Mouse (Mus musculus): ENCODE data around the gene Ddx50. TPM values are rescaled to one million over a fixed set of nuclear protein-coding genes. Genes with fewer than 3 reads are reported as not detected.
"Not testable (repeated sequence)": the region's sequence is repeated elsewhere in the genome, so short reads cannot be mapped to it uniquely, and the experiment has no call there.

Ddx50 gene
- total RNA-seq, 4 experiments from 2014 or later, result 110 to 134 (median 120) TPM

GRCm38 (mm10) chr10:62601053-62601791 lies 49.8 kb downstream of the Ddx50 start:
- no peak for DNase-seq

- DNase-seq, result no peak
These were observed 51.0 kb downstream of the Ddx50 start for GRCm38 (mm10) chr10:62600056-62600455.

GRCm38 (mm10) chr10:62599311-62599710 lies 51.7 kb downstream of the Ddx50 start:
- DNase-seq, result not testable (repeated sequence)

GRCm38 (mm10) chr10:62592496-62592895 lies 58.5 kb downstream of the Ddx50 start:
- DNase-seq, result no peak

- DNase-seq, result peak; percentile 82
These were observed 60.8 kb downstream of the Ddx50 start for GRCm38 (mm10) chr10:62590200-62590599.

GRCm38 (mm10) chr10:62588616-62589015 lies 62.4 kb downstream of the Ddx50 start:
- no peak for DNase-seq

GRCm38 (mm10) chr10:62583245-62583644 lies 67.8 kb downstream of the Ddx50 start:
- no peak for DNase-seq

GRCm38 (mm10) chr10:62582701-62583100 lies 68.3 kb downstream of the Ddx50 start:
- DNase-seq, result no peak

- DNase-seq, result no peak
These were observed 68.8 kb downstream of the Ddx50 start for GRCm38 (mm10) chr10:62582263-62582662.

GRCm38 (mm10) chr10:62579129-62579528 lies 71.9 kb downstream of the Ddx50 start:
- DNase-seq, result not testable (repeated sequence)

- peak; percentile 97 for DNase-seq
These were observed 72.5 kb downstream of the Ddx50 start, which contains the start of gene Kif1bp for GRCm38 (mm10) chr10:62578338-62579100. TSS of gene Kif1bp (minus strand) at chr10:62578457.

- no peak for DNase-seq
These were observed 73.2 kb downstream of the Ddx50 start for GRCm38 (mm10) chr10:62577673-62578337.

- DNase-seq, result no peak
These were observed 76.0 kb downstream of the Ddx50 start for GRCm38 (mm10) chr10:62575001-62575400.

- DNase-seq, result no peak
These were observed 80.7 kb downstream of the Ddx50 start for GRCm38 (mm10) chr10:62570126-62570871.

- no peak for DNase-seq
These were observed 82.2 kb downstream of the Ddx50 start for GRCm38 (mm10) chr10:62568861-62569260.

Small RNA genes lying within 50 kb of the gene (microRNA-seq; reads per million reads assigned to microRNA genes)
- 0 reads per million in 2 experiments for gene Mir7215

Other genes starting within 250 kb of the Ddx50 start
- not detected for gene Hkdc1, start 228.7 kb downstream of the Ddx50 start, total RNA-seq (2022)
- under 1 TPM; 0.31 to 0.56 (median 0.36) TPM for gene 4930507D05Rik, start 201.7 kb downstream of the Ddx50 start, total RNA-seq (2022)
- gene Supv3l1, start 201.5 kb downstream of the Ddx50 start, total RNA-seq (2022), result 10 to 100 TPM; 30.6 to 36.8 (median 34.8) TPM
- 10 to 100 TPM; 45.2 to 60.6 (median 55.4) TPM for gene Vps26a, start 164.4 kb downstream of the Ddx50 start, total RNA-seq (2022)
- gene Srgn, start 123.8 kb downstream of the Ddx50 start, total RNA-seq (2022), result 10 to 100 TPM; 49.9 to 64.0 (median 50.9) TPM
- gene Kif1bp, start 72.8 kb downstream of the Ddx50 start, total RNA-seq (2022), result 10 to 100 TPM; 57.5 to 70.5 (median 65.4) TPM
- 10 to 100 TPM; 59.1 to 63.0 (median 59.5) TPM for gene Ddx21, start 48.9 kb downstream of the Ddx50 start, total RNA-seq (2022)
- 1 to 10 TPM in 2 of 4 experiments, under 1 TPM in 2; 0.66 to 1.2 (median 0.99) TPM for gene Stox1, start 74.9 kb upstream of the Ddx50 start, total RNA-seq (2022)
- gene Ccar1, start 141.1 kb upstream of the Ddx50 start, total RNA-seq (2022), result 10 to 100 TPM; 47.1 to 78.2 (median 61.6) TPM